Mouse (Mus musculus): ENCODE results near the gene Opcml. TPM values are rescaled to one million over a fixed set of nuclear protein-coding genes. Genes with fewer than 3 reads are reported as not detected.

The Opcml gene
- polyA plus RNA-seq, 1 experiment from 2014 or later: 14.1 TPM

DNA sequence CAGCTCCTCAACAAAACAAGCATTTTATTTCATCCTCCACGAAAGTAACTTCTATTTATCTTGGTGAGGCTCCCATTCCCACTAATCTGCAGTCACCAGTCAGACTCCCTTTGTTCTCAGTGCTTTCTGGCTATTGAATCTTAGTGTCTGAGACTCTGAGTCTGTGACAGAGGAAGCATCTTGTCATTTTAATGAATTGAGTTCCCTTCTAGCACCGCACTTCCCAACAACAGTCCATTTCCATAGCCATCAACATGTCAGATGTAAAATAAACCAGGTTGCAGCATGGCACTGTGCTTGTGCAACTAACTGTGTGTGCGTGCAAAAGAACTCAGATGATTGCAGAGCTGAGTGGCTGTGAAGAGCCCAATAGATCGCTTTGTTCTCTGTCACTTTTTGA, 680.9 kb downstream of the Opcml start:
- Histone ChIP-seq H3K4me3 (no peak overlapping the region), H3K9ac (no peak overlapping the region), H3K27ac (no peak overlapping the region), H3K9me3 (replicated peaks) (no peaks in the 10 kb centered on the region), H3K4me2 (no peak overlapping the region), H3K36me3 (ENCODE audit: poor library complexity, severe bottlenecking) (no peaks in the 10 kb centered on the region), H3K27me3 (no peaks in the 10 kb centered on the region), H3K4me1 (no peaks in the 10 kb centered on the region)
- no peak for ATAC-seq
- WGBS: 53% methylated on average over 4 of the region's 4 CpGs

DNA sequence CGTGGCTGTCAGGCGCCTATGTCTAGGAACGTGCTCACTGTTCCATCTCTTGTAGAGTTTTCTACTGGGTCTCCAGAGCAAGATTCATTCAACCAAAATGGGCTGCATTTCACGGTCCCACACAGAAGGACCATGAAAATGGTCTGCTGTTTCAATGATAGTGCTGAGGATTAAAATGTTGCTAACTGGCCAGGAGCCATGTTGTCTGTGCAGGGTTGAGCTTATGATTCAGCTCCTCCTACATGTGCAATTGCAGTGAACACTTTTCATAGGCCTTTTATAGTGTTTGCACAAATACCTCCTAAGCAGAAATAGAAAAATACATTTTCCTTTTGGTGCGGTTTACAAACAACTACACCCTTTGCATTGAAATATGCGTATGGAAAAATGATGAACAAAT, 684.0 kb downstream of the Opcml start:
- Histone ChIP-seq H3K27ac (no peak overlapping the region), H3K27me3 (no peaks in the 10 kb centered on the region), H3K4me1 (no peaks in the 10 kb centered on the region), H3K36me3 (ENCODE audit: poor library complexity, severe bottlenecking) (no peaks in the 10 kb centered on the region), H3K9me3 (replicated peaks) (no peaks in the 10 kb centered on the region), H3K4me3 (no peak overlapping the region), H3K9ac (no peak overlapping the region), H3K4me2 (no peak overlapping the region)
- ATAC-seq: no peak
- WGBS: 91% methylated on average over 6 of the region's 6 CpGs

DNA sequence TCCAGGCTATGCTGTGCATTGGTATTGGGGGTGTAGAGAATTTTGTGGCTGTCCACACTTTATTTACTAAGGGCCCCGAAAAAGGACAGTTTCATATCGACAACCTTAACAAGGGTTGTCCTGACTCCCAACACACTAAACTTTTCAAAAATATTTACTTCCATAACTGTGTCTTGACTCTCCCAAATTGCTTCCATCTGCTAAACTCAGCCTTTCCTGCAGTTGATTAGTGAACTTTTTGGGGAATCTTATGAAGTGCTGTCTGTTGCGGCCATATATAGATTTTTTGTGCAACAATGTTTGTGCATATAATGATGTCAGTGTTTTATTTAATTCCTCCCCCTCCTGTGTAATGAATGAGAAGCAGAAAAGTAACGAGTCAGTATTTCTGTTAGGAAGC, 690.7 kb downstream of the Opcml start:
- Histone ChIP-seq H3K4me1 (no peaks in the 10 kb centered on the region), H3K9ac (no peak overlapping the region), H3K36me3 (ENCODE audit: poor library complexity, severe bottlenecking) (no peaks in the 10 kb centered on the region), H3K27ac (no peak overlapping the region), H3K4me2 (no peak overlapping the region), H3K9me3 (replicated peaks) (no peaks in the 10 kb centered on the region), H3K4me3 (no peak overlapping the region), H3K27me3 (no peaks in the 10 kb centered on the region)
- ATAC-seq: no peak
- WGBS: 87% methylated on average over 4 of the region's 4 CpGs

DNA sequence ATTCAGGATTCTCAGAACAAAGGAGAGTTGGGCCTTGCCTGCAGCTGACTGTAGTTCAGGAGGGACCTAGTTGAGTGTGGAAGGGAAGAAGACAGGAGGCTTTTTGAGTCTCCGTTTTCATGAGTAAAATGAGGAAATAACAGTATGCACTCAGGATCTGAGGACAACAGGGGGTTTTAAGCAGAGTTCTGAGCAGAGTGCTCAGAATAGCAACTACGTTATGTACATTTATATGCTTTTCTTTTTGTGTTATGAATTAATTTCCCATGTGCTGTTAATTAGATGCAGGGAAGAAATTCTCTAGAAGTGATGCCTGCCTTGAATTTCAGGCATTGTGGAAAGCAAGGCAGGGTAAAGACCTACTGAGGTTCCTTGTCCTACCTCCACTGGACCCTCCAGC, 697.9 kb downstream of the Opcml start:
- H3K27ac ChIP-seq: no peak overlapping the region
- 83% methylated on average over 2 of the region's 2 CpGs for WGBS
- no peaks in the 10 kb centered on the region for H3K9me3 ChIP-seq (replicated peaks)
- no peak overlapping the region for H3K4me2 ChIP-seq
- no peak overlapping the region for H3K9ac ChIP-seq
- H3K36me3 ChIP-seq (ENCODE audit: poor library complexity, severe bottlenecking): no peaks in the 10 kb centered on the region
- no peaks in the 10 kb centered on the region for H3K4me1 ChIP-seq
- ATAC-seq: no peak
- H3K27me3 ChIP-seq: no peaks in the 10 kb centered on the region
- no peak overlapping the region for H3K4me3 ChIP-seq

DNA sequence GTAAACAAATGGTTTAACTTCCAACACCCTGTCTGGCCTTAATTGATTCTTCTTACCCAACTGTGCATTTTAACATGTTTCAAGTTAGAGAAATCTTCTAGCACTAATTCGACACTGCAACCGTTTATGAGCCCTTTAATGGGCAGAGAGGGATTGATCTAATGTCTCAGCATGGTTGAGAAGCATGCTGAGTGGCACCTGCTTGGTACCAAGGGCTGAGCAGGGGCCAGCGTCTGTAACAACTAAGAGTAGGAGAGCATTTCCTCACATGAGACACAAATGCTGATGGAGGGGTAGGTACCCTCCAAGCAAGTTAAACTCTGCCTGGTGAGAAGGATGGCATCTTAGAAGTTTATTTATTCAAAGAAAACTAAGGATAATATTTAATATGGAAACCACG, 699.3 kb downstream of the Opcml start:
- no peaks in the 10 kb centered on the region for H3K4me1 ChIP-seq
- H3K4me2 ChIP-seq: no peak overlapping the region
- no peak for ATAC-seq
- WGBS: 75% methylated on average over 4 of the region's 4 CpGs
- H3K9me3 ChIP-seq (replicated peaks): no peaks in the 10 kb centered on the region
- no peak overlapping the region for H3K27ac ChIP-seq
- no peaks in the 10 kb centered on the region for H3K27me3 ChIP-seq
- H3K36me3 ChIP-seq (ENCODE audit: poor library complexity, severe bottlenecking): no peaks in the 10 kb centered on the region
- no peak overlapping the region for H3K4me3 ChIP-seq
- no peak overlapping the region for H3K9ac ChIP-seq

DNA sequence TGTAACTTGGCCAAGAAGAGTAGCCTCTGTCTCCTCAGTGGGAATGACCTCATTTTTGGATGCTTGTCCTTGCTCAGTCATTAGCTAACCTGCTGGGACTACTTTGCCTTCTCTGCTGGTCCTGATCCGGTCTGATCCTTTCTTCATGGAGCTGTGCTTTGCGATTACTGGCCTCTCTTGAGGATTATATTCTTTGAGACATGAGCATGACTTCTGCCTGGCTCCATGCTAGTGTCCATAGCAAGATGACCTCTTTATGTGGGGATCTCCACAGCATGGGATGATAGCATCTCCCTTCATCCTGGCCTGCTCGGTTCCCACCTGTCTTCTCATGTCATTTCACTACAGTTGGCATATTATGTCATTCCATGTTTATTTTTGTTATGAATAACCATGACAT, 699.8 kb downstream of the Opcml start:
- no peak for ATAC-seq
- Histone ChIP-seq H3K4me3 (no peak overlapping the region), H3K36me3 (ENCODE audit: poor library complexity, severe bottlenecking) (no peaks in the 10 kb centered on the region), H3K27me3 (no peaks in the 10 kb centered on the region), H3K27ac (no peak overlapping the region), H3K9ac (no peak overlapping the region), H3K9me3 (replicated peaks) (no peaks in the 10 kb centered on the region), H3K4me1 (no peaks in the 10 kb centered on the region), H3K4me2 (no peak overlapping the region)
- 88% methylated on average over 3 of the region's 3 CpGs for WGBS

DNA sequence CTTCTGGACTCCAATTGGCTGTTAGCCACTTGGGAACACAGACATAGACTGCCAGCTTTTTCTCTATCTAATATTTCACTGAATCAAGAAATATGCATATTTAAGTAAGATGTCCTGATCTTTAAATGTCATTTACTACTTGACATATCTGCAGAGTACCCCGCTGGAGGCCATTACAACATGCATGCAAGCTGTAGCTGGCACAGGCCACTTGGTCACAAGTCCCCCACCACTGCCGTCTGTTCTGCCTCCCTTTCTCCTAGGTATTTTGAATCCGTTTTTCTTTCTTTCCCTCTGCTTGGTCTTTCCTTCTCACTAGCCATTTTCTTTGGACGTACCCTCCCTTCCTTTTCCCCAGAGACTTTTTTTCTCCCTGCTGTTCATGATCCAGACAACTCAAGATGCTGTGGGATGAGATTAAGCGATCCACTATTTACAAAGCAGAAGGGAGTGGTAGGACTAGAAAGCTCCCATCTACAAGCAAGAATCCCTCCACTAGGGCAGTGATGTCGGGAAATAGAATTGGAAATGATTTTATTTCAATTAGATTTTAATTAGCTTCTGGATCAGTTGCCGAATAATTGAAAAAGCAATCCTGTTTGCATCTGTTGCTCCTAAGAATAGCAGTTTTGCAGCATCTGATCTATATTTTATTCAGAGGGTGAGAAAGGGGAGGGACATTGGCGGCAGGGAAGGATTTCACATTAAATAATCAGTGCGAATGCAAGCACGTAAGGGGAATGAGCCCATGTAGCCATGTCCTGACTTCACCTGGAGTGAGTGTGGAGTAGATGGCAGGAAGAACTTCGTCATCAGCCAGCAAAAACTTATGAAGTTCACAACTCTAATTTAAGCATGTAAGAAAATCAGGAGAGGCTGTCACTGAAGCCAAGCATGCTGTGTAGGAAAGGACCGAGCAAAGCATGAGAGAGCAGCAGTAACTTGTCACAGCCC, 709.5 kb downstream of the Opcml start:
- H3K4me1 ChIP-seq: no peaks in the 10 kb centered on the region
- no peak for ATAC-seq
- no peaks in the 10 kb centered on the region for H3K27me3 ChIP-seq
- no peak overlapping the region for H3K4me3 ChIP-seq
- 72% methylated on average over 12 of the region's 12 CpGs for WGBS
- no peaks in the 10 kb centered on the region for H3K9me3 ChIP-seq (replicated peaks)
- H3K9ac ChIP-seq: no peak overlapping the region
- H3K4me2 ChIP-seq: no peak overlapping the region
- no peaks in the 10 kb centered on the region for H3K36me3 ChIP-seq (ENCODE audit: poor library complexity, severe bottlenecking)
- no peak overlapping the region for H3K27ac ChIP-seq

DNA sequence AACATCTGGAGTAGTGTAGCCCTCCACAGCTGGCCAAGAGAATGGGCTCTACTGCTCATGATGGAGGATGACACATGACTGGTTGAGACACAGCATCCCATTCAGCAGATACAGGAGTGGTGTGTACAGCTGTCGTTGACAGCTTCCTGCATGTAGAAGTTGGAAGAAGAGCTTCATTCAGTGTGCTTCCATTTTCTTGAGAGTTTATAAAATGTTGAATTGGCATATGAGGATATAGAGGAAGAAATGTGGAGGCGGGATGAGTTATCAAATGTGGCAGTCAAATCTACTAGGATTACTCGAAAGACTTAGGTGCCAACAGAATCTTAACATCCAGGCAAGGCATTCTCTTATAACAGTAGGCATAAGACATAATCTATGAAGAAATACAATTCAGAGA, 723.3 kb downstream of the Opcml start:
- no peak overlapping the region for H3K9ac ChIP-seq
- no peaks in the 10 kb centered on the region for H3K36me3 ChIP-seq (ENCODE audit: poor library complexity, severe bottlenecking)
- no peak overlapping the region for H3K27ac ChIP-seq
- H3K4me1 ChIP-seq: peaks cover 9% of the 10 kb centered on the region
- H3K9me3 ChIP-seq (replicated peaks): no peaks in the 10 kb centered on the region
- no peak overlapping the region for H3K4me2 ChIP-seq
- no peaks in the 10 kb centered on the region for H3K27me3 ChIP-seq
- ATAC-seq: no peak
- 95% methylated on average over 3 of the region's 3 CpGs for WGBS
- no peak overlapping the region for H3K4me3 ChIP-seq

DNA sequence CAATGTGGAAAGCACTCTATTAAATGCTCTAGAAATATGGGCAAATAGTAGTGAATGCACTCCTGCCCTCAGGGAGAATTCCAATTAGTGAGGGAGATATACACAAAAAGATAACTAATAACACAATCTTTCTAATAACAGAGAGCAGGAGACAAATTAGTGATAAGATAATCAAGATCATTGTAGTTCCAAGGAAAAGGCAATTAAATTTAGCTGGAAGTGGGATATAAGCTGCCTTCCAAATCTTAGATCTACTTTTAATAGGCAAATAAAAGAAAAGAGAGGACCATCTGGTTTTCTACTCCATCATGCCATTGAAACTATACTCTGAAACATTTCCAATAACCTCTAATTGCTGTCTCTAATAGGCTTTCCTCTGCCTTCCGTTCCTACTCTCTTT, 742.6 kb downstream of the Opcml start:
- Histone ChIP-seq H3K27me3 (no peaks in the 10 kb centered on the region), H3K4me2 (no peak overlapping the region), H3K36me3 (ENCODE audit: poor library complexity, severe bottlenecking) (no peaks in the 10 kb centered on the region), H3K27ac (no peak overlapping the region), H3K4me3 (no peak overlapping the region), H3K4me1 (0 out of 2 replicates have a peak, but pooled peaks cover 10% of the 10 kb centered on the region), H3K9ac (no peak overlapping the region), H3K9me3 (replicated peaks) (no peaks in the 10 kb centered on the region)
- 49% methylated on average over 1 of the region's 1 CpGs for WGBS
- ATAC-seq: no peak

DNA sequence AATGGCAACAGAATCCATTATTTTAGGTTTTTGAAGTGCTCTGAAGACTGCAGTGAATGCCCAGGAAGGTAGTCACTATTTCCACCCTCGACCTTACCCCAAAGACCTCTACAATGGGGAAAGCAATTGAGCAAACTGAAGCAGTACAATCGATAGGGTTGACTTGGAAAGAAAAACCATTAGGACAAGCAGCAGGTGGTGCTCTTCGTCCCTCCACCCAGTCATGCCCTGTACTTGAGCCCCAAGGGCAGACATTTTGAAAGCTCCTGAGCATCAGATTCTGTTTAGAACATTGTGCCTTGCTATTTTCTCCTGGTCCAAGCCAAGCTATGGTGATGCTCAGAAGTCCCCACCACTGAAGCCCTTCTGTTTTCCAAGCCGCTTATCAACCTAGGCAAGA, 744.4 kb downstream of the Opcml start:
- Histone ChIP-seq H3K27ac (no peak overlapping the region), H3K4me3 (no peak overlapping the region), H3K9me3 (replicated peaks) (no peaks in the 10 kb centered on the region), H3K9ac (no peak overlapping the region), H3K27me3 (no peaks in the 10 kb centered on the region), H3K4me1 (0 out of 2 replicates have a peak, but pooled peaks cover 10% of the 10 kb centered on the region), H3K4me2 (no peak overlapping the region), H3K36me3 (ENCODE audit: poor library complexity, severe bottlenecking) (no peaks in the 10 kb centered on the region)
- 81% methylated on average over 4 of the region's 4 CpGs for WGBS
- no peak for ATAC-seq

DNA sequence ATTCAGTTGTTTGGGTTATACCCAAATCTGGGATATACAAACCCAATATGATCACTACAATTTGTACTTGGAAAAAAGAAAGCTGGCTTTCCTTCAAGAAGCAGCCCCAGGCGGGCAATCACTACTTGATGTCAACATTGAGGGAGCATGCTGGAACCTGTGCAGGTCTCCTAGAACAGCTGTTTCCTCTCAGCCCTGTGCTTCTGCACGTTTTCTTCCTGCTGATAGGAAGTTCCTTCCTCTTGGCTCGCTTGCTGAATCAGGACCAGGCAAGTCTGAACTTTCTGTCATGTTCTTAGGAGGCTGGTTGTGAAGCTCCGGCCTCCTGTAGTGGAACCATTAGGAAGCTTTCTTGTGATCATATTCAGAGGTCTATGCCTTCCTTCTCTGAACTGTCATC, 746.1 kb downstream of the Opcml start:
- Histone ChIP-seq H3K9ac (no peak overlapping the region), H3K4me1 (0 out of 2 replicates have a peak, but pooled peaks cover 10% of the 10 kb centered on the region), H3K4me3 (no peak overlapping the region), H3K27me3 (no peaks in the 10 kb centered on the region), H3K27ac (no peak overlapping the region), H3K36me3 (ENCODE audit: poor library complexity, severe bottlenecking) (no peaks in the 10 kb centered on the region), H3K9me3 (replicated peaks) (no peaks in the 10 kb centered on the region), H3K4me2 (no peak overlapping the region)
- no peak for ATAC-seq
- 79% methylated on average over 4 of the region's 4 CpGs for WGBS

DNA sequence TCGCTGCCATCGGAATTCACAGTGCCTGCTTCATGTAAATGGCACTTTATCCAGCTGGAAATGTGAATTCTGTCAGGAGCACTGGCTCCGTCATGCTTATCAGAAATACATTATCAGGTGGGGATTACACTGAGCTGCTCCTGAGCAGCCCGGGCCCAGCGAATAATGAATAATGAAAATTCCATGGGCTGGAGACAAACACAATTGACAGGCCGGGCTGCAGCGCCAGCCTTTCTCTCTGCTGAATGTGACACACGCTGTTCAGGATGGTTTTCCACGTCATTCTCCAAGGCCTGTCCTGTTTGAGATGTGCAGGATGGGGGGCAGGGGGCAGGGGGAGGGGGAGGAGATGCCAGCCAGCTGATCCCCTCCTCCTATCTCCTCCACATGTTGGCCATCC, 757.6 kb downstream of the Opcml start:
- no peak overlapping the region for H3K4me3 ChIP-seq
- 29% methylated on average over 9 of the region's 9 CpGs for WGBS
- peaks cover 7% of the 10 kb centered on the region; the same call in 1 of the 2 replicates for H3K4me1 ChIP-seq
- no peaks in the 10 kb centered on the region for H3K9me3 ChIP-seq (replicated peaks)
- no peak overlapping the region for H3K4me2 ChIP-seq
- no peaks in the 10 kb centered on the region for H3K27me3 ChIP-seq
- no peak overlapping the region for H3K27ac ChIP-seq
- H3K9ac ChIP-seq: no peak overlapping the region
- ATAC-seq: no peak
- no peaks in the 10 kb centered on the region for H3K36me3 ChIP-seq (ENCODE audit: poor library complexity, severe bottlenecking)

Measured in forebrain, embryonic 13.5 days (tissue).